Mouse (Mus musculus) kidney, postnatal 10 days (tissue): Measurements from ENCODE around the gene Mtch2.

ENCODE experiments used
- DNase-seq: peaks from one replicate; pipeline ENCODE4 v3.0.0; 2021; ENCODE audit warnings: mixed read lengths

Gene Mtch2

GRCm38 (mm10) chr2:90911668-90912067 lies 64.7 kb downstream of the Mtch2 start:
- no peak for DNase-seq

DNA sequence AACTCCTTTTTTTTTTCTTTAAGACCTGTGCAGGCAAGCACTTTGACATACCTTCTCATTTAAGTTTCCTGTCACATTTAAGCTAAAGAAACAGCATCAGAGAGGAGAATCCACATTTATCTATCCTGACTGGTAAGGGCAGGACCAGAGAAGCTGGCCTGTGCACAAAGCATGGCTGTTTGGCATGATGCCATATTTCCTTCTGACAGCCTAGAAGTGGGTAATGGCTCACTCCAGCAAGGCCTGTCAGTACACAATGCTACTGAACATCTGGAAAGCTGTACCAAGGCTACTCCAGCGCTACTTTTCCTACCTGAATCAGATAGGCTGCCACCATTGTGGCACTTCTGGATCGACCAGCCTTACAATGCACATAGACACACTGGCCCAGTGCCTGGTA lies 66.7 kb downstream of the Mtch2 start:
- peak; percentile 53 for DNase-seq

DNA sequence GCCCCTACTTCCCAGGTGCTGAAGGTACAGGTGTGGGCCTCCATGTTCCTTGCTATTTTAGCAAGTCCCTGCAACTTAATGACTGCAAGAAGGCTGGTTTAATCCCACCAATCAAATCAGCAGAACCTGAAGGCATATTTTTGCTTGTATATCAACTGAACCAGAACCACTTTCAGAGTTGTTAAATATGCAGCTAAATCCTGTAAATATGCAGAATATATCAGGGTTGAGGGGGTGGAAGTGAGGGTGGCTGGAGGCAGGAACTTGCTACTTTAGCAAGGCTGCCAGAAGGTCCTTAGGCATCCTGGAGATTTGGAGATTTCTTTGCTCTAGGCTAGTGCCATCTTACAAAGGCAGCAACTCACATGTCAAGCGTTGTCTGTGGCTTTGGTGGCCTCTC lies 68.6 kb downstream of the Mtch2 start:
- DNase-seq = no peak
